Mouse (Mus musculus): ENCODE measurements around the gene Nat8f5. TPM values are rescaled to one million over a fixed set of nuclear protein-coding genes. Genes with fewer than 3 reads are reported as not detected.
"Not testable (repeated sequence)": the region's sequence is repeated elsewhere in the genome, so short reads cannot be mapped to it uniquely, and the experiment has no call there.

Nat8f5 gene
- total RNA-seq, 2 experiments from 2014 or later: not detected

DNA sequence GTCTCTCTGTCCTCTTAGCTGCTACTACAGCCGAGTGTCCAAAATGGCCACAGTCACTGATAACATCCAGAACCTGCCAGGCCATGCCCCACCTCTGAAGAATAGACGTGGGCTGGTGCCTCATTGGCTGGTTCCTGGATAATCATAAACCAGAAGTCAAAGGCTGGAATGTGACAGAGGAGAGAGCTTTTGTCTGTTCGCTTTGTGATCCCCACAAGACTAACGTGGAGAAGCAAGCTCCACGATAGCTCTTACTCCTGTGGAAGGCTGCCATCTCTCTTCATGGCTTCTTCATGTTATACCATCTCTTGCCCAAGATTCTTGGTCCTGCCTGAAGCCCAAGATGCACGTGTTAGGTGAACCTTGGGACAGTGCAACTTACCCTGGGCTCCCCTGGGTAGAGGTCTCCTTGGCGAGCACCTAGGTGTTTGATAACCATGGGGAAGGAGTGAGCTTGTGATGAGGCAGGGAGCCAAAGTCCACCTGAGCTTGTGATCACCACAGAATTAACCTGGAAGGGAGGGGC lies 11.1 kb upstream of the Nat8f5 start, which contains the start of gene Nat8:
TSS of gene Nat8 (minus strand) at position 287 of the 526 bp plus-strand sequence.
- H3K27ac ChIP-seq: no peak within 1 kb of the TSS
- no peak for TF ChIP-seq CTCF (IDR thresholded peaks at IDR 0.05)
- intact Hi-C loops (cut with DNase I): loop anchor here (10.0 kb wide), 1 partner anchor 173 kb away; no protein-coding TSS in a partner anchor
- no peak for DNase-seq
- H3K4me3 ChIP-seq: no peak within 1 kb of the TSS

DNA sequence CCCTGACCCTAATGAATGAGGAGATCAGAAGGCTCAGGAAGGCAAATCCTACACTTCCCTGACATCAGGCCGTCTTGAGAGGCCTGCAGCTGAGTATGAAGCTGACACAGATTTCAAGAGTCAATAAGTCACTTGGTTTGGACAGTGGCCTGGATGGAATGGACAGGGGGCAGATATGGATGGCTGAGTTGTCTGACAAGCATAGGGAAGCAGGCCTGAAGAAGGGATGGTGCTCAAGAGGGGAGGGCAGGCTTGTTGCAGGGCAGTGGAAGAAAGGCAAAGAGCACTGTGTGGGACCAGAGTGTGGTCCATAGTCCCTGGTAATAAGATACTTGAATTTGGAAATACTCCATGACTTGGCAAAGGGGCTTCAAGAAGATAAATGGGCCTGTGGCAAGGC lies 8.7 kb upstream of the Nat8f5 start:
- H3K27ac ChIP-seq: no peak overlapping the region
- DNase-seq: no peak
- intact Hi-C loops (cut with DNase I): no loop called here
- TF ChIP-seq CTCF (IDR thresholded peaks at IDR 0.05): no peak
- no peak overlapping the region for H3K4me3 ChIP-seq

DNA sequence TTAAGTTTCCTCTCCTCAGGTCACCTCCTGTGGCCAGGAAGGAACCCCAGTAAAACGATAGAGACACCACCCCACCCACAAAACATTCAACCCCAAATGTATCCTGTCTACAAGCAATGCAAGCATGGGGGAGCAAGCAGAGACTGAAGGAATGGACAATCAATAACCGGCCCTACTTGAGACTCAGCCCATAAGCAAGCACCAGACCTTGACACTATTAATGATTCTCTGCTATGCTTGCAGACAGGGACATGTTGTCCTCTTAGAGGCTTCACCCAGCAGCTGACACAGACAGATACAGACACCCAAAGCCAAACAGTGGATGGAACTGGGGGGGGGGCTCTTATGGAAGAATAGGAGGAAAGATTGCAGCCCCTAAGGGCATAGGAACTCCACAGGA lies 5.1 kb upstream of the Nat8f5 start:
- no peak for TF ChIP-seq CTCF (IDR thresholded peaks at IDR 0.05)
- H3K27ac ChIP-seq: no peak overlapping the region
- intact Hi-C loops (cut with DNase I): no loop called here
- H3K4me3 ChIP-seq: no peak overlapping the region
- no peak for DNase-seq

DNA sequence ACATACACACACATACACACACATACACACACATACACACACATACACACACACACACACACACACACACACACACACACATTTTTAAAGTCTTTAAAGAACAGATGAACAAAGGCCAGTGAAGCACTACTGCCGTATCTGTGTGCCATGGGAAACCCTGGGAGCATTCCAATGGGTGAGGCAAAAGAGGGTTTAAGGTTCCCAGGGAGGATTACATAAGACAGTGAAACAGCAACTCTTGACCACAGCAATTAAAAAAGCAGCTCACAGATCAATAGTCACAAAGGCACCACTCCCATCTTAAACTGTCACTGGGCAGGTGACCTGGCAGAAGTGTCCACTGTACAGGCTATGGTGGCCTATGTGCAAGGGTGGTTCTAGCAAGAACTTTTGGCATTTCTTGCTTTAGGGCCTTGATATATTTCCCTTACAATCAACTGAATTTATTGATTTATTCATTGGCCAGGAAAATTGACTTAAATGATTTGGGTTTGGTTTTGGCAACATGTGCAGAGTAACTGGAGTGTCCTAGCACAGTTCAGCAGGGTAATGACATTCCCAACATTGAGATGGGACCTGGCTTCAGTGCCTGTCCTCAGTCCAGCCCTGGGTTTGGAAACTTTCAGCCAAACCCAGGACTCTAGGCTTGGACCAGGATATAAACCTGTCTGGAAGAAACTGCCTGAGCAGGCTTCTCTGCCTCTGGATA lies 2.8 kb upstream of the Nat8f5 start:
- DNase-seq: no peak
- no peak for TF ChIP-seq CTCF (IDR thresholded peaks at IDR 0.05)
- H3K4me3 ChIP-seq: no peak overlapping the region
- intact Hi-C loops (cut with DNase I): no loop called here
- H3K27ac ChIP-seq: no peak overlapping the region

DNA sequence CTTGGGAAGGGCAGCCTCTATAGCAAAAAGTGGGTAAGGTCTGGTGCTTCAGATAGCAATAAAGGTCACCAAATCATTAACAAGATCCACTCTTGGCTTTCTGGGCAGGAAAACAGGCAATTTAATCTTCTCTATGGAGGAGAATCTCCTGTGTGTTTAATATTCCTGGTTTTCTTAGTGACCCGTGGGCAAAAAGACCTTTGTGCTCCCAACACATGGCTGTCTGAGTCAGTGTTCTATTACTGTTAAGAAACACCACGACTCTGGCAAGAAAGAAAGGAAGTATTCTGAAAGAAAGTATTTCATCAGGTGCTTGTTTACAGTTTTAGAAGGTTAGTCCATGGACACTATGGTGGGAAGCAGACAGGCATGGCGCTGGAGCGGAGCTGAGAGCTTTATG lies 1.5 kb upstream of the Nat8f5 start:
- DNase-seq: no peak
- Histone ChIP-seq H3K27ac (no peak overlapping the region), H3K4me3 (no peak overlapping the region)
- TF ChIP-seq CTCF (IDR thresholded peaks at IDR 0.05): no peak
- intact Hi-C loops (cut with DNase I): no loop called here

DNA sequence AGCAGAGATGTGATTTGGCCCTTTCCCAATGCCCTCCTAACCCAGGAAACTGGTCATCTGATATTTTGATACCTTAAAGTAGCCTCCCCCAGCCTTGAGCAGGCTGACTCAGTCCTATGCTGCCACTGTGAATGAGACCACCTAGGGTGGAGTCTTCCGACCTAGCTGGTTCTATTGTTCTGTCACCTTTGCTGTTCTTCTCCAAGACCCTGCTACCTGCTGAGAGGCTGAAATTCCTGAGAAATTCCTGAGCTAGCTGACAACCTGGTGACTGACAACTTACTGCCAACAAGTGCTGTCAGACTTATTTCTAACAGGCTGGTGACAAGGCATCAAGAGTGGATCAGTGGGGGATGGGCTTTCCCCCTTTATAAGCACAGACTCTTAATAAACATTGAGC lies 2.4 kb downstream of the Nat8f5 start:
- TF ChIP-seq CTCF (IDR thresholded peaks at IDR 0.05): no peak
- Histone ChIP-seq H3K4me3 (no peak overlapping the region), H3K27ac (no peak overlapping the region)
- DNase-seq: no peak
- intact Hi-C loops (cut with DNase I): no loop called here

DNA sequence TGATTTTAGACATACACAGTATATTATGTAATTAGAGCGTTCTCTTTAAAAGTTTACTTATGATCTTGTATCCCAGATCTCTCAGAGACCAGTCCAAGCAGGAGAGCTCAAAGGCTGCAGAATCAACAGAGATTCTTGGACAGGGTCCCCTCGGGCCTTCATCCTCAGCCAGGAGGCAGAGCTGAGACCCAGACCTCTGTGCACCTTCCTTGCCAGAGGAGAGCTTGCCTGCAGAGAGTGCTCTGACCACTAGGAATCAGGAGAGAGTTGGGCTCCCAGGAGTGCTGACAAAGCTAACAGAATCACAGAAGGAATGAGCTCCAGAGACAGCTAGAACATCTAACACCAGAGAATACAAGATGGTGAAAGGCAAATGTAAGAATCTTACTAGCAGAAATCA lies 7.4 kb downstream of the Nat8f5 start:
- no peak for TF ChIP-seq CTCF (IDR thresholded peaks at IDR 0.05)

DNA sequence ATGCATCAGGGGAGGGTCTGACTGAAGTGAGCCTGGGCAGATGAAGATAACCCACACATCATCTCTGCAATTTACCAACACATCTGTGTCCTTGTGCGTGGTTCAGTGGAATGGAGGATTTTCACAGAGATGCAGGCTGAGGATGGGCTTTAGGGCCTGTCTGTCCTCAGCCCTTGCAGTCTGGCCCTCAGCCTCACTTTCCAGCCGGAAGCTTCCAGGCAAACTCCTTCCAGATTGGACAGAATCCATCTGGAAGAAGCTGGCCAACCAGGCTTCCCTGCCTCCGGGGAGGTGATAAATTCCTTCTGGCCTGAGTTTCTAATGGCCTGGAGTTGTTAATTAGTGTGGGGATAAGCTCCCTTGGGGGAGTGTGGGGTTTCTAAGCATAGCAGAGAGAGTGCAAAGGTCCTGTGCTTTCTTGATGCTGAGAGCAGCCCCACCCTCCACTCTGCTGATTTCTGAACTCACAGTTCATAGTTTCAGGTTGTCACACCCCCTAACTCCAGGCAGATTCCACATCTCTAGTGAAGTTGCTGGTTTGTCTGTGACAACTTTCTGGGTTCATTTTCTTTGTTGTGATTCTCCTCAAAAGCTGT lies 9.7 kb downstream of the Nat8f5 start:
- DNase-seq; intact Hi-C loops (cut with DNase I); H3K4me3 ChIP-seq; H3K27ac ChIP-seq: not testable (repeated sequence)

More for the DNA sequence above, 7.4 kb downstream of the Nat8f5 start:
- H3K27ac ChIP-seq: no peak overlapping the region
- intact Hi-C loops (cut with DNase I): no loop called here
- no peak overlapping the region for H3K4me3 ChIP-seq
- no peak for DNase-seq

DNA sequence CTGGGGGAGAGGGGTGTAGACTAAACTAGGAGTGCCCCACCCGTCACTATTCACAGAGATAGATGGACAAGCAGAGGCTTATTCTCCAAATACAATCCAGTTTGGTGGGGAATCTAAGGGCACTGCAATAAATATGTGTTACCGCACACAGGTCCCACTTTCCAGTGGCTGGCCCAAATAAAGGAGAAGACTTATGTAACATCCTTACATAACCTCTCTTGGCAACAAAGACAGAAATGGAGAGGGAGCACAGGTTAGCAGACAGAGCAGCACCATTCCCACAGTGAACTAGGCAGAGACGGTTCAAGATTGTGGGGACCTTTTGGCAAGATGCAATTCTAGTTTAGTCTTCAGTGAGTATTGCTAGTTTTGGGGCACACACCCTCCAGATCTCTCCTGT lies 10.3 kb downstream of the Nat8f5 start:
- H3K4me3 ChIP-seq; DNase-seq; intact Hi-C loops (cut with DNase I): not testable (repeated sequence)

DNA sequence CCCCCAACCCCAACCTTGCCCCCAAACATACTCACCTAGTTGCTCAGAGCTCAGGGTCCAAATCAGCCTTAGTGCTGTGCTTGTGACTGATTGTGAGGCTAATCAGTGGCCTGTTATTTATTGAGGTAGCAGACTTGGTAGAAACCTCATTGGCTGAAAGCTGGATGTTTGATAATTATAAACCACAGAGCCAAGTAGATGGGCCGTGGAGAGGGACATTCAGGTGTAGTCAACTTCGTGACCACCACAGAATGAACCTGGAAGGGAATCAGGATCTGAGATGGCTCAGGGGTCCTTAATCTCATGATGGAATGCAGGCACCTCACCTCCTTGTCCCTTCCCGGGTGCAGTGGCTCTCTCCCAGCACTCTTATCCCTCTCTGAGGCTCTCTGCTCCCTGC lies 11.0 kb downstream of the Nat8f5 start:
- H3K4me3 ChIP-seq; intact Hi-C loops (cut with DNase I); DNase-seq; H3K27ac ChIP-seq: not testable (repeated sequence)

More for the DNA sequence above, 10.3 kb downstream of the Nat8f5 start:
- H3K27ac ChIP-seq: not testable (repeated sequence)

DNA sequence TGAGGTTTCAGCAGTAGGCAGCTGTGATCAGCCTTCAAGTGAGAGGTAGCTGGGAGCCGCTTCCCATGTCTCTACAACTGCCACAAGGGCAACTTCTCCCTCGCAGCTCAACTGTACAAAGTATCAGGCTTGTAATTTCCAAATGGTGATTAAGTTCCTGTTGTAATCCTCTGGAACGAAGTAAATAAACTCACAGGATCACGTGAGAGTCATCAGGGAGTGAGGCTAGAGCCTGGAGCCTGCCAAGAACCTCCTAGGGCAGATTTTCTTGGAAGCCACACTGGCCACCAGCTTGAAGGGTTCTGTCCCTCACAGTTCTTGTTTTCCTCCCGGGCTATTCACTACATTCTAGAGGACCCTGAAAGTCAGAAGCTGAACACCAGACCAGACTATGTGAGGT lies 17.6 kb downstream of the Nat8f5 start:
- H3K4me3 ChIP-seq: not testable (repeated sequence)
- peak; percentile 31 for DNase-seq

More for the DNA sequence above, 17.6 kb downstream of the Nat8f5 start:
- H3K27ac ChIP-seq; intact Hi-C loops (cut with DNase I): not testable (repeated sequence)

Small RNA genes lying within 50 kb of the gene (microRNA-seq; reads per million reads assigned to microRNA genes)
- gene Mir6375: not detected

Other genes starting within 250 kb of the Nat8f5 start
- gene Alms1, start 233.4 kb downstream of the Nat8f5 start, total RNA-seq (2021): under 1 TPM; 0.54 to 0.78 TPM
- under 1 TPM in 1 of 2 experiments, not detected in 1; 0.13 TPM for gene Nat8f7, start 107.8 kb downstream of the Nat8f5 start, total RNA-seq (2021)
- not detected for gene Nat8f3, start 55.2 kb downstream of the Nat8f5 start, total RNA-seq (2021)
- gene Nat8f6, start within 50 bp of the Nat8f5 start, total RNA-seq (2021): not detected
- gene Nat8, start 11.1 kb upstream of the Nat8f5 start, total RNA-seq (2021): not detected
- not detected for gene Nat8f2, start 48.2 kb upstream of the Nat8f5 start, total RNA-seq (2021)
- gene Nat8f4, start 83.9 kb upstream of the Nat8f5 start, total RNA-seq (2021): under 1 TPM; 0.15 to 0.28 TPM
- gene Tprkb, start 90.9 kb upstream of the Nat8f5 start, total RNA-seq (2021): 10 to 100 TPM; 17.0 to 18.7 TPM
- 1 to 10 TPM in 1 of 2 experiments, under 1 TPM in 1; 0.97 to 2.2 TPM for gene Nat8f1, start 94.7 kb upstream of the Nat8f5 start, total RNA-seq (2021)
- 10 to 100 TPM; 29.2 to 36.5 TPM for gene Dusp11, start 140.7 kb upstream of the Nat8f5 start, total RNA-seq (2021)
- gene Figla, start 195.2 kb upstream of the Nat8f5 start, total RNA-seq (2021): not detected
- under 1 TPM in 1 of 2 experiments, not detected in 1; 0.11 TPM for gene Add2, start 207.7 kb upstream of the Nat8f5 start, total RNA-seq (2021)